Mouse (Mus musculus): ENCODE results near the gene Sertad1. TPM values are rescaled to one million over a fixed set of nuclear protein-coding genes. Genes with fewer than 3 reads are reported as not detected.
"Not testable (repeated sequence)": the region's sequence is repeated elsewhere in the genome, so short reads cannot be mapped to it uniquely, and the experiment has no call there.

The Sertad1 gene
- polyA plus RNA-seq, 1 experiment: 19.3 TPM

- Histone ChIP-seq H3K4me3 (ENCODE audit: insufficient read depth, low read length) (no peak overlapping the region), H3K27ac (ENCODE audit: insufficient read depth, low read length) (no peak overlapping the region), H3K4me1 (ENCODE audit: control insufficient read depth, insufficient read depth, low read length) (no peaks in the 10 kb centered on the region; the same call in 1 of the 2 replicates)
- TF ChIP-seq CTCF (IDR thresholded peaks at IDR 0.05; ENCODE audit: extremely low read depth, insufficient read depth, low read length) (no peak), POLR2A (IDR thresholded peaks at IDR 0.05; ENCODE audit: extremely low read depth, insufficient read depth, low read length) (no peak)
Observed at GRCm38 (mm10) chr7:27491856-27492255, 5.1 kb downstream of the Sertad1 start.

- H3K27ac ChIP-seq (ENCODE audit: insufficient read depth, low read length): no peak overlapping the region
- no peaks in the 10 kb centered on the region; the same call in 1 of the 2 replicates for H3K4me1 ChIP-seq (ENCODE audit: control insufficient read depth, insufficient read depth, low read length)
- no peak for TF ChIP-seq POLR2A (IDR thresholded peaks at IDR 0.05; ENCODE audit: extremely low read depth, insufficient read depth, low read length)
- no peak overlapping the region for H3K4me3 ChIP-seq (ENCODE audit: insufficient read depth, low read length)
Observed at GRCm38 (mm10) chr7:27493022-27493421, 6.3 kb downstream of the Sertad1 start.

GRCm38 (mm10) chr7:27493450-27493849 is 6.7 kb downstream of the Sertad1 start:
- H3K4me3 ChIP-seq (ENCODE audit: insufficient read depth, low read length): no peak overlapping the region
- no peak for TF ChIP-seq POLR2A (IDR thresholded peaks at IDR 0.05; ENCODE audit: extremely low read depth, insufficient read depth, low read length)
- no peak for TF ChIP-seq CTCF (IDR thresholded peaks at IDR 0.05; ENCODE audit: extremely low read depth, insufficient read depth, low read length)
- H3K4me1 ChIP-seq (ENCODE audit: control insufficient read depth, insufficient read depth, low read length): no peaks in the 10 kb centered on the region
- H3K27ac ChIP-seq (ENCODE audit: insufficient read depth, low read length): no peak overlapping the region

DNA sequence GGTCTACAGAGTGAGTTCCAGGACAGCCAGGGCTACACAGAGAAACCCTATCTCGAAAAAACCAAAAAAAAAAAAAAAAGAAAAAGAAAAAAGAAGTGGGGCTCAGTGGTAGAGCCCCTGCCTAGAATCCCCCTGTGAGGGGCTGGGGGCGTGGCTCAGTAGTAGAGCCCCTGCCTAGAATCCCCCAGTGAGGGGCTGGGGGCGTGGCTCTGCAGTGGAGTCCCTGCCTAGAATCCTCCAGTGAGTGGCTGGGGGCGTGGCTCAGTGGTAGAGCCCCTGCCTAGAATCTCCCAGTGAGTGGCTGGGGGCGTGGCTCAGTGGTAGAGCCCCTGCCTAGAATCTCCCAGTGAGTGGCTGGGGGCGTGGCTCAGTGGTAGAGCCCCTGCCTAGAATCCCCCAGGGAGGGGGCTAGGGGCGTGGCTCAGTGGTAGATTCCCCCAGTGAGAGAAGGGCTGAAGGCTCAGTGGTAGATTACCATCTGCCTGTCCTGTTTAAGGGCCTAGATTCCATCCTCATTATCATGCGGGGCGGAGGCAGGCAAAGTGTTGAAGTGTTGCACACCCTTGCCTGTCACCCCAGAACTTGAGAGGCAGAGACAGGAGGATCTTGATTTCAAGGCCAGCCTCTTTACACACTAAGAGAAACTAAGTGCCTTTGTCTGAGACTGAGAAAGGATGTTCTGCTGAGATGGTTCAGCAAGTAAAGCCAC is 8.1 kb downstream of the Sertad1 start:
- not testable (repeated sequence) for H3K27ac ChIP-seq (ENCODE audit: insufficient read depth, low read length); H3K4me3 ChIP-seq (ENCODE audit: insufficient read depth, low read length); H3K4me1 ChIP-seq (ENCODE audit: control insufficient read depth, insufficient read depth, low read length)

GRCm38 (mm10) chr7:27499036-27499435 is 12.3 kb downstream of the Sertad1 start, which contains the start of gene Prx:
TSS of gene Prx (plus strand) at chr7:27499324.
- Histone ChIP-seq H3K4me3 (ENCODE audit: insufficient read depth, low read length) (no peak within 1 kb of the TSS), H3K4me1 (ENCODE audit: control insufficient read depth, insufficient read depth, low read length) (no peaks in the 10 kb centered on the region), H3K27ac (ENCODE audit: insufficient read depth, low read length) (no peak within 1 kb of the TSS)
- TF ChIP-seq POLR2A (IDR thresholded peaks at IDR 0.05; ENCODE audit: extremely low read depth, insufficient read depth, low read length) (no peak), CTCF (IDR thresholded peaks at IDR 0.05; ENCODE audit: extremely low read depth, insufficient read depth, low read length) (no peak)

DNA sequence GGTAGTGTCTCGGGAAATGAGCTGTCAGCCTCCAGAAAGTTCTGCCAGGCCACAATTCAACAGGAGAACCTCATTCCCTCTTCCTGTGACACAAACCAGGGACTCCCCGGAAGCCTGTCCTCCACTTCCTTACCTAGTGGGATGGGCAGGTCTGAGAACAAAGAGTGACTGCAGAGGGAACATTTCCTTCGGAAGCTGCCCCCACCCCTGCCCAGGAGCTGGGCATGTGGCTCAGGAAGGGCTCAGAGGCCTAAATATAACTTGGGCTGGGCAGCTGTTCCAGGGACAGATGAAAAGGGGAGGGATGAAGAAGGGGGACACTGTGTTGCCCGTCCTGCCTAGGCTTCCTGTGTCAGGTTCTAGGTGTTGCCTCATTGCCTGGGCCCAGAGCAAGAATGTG is 14.9 kb downstream of the Sertad1 start:
- no peak overlapping the region for H3K27ac ChIP-seq (ENCODE audit: insufficient read depth, low read length)
- H3K4me1 ChIP-seq (ENCODE audit: control insufficient read depth, insufficient read depth, low read length): no peaks in the 10 kb centered on the region
- no peak overlapping the region for H3K4me3 ChIP-seq (ENCODE audit: insufficient read depth, low read length)
- no peak for TF ChIP-seq CTCF (IDR thresholded peaks at IDR 0.05; ENCODE audit: extremely low read depth, insufficient read depth, low read length)
- no peak for TF ChIP-seq POLR2A (IDR thresholded peaks at IDR 0.05; ENCODE audit: extremely low read depth, insufficient read depth, low read length)

GRCm38 (mm10) chr7:27506765-27507370 is 20.2 kb downstream of the Sertad1 start:
- Histone ChIP-seq H3K27ac (ENCODE audit: insufficient read depth, low read length) (no peak overlapping the region), H3K4me3 (ENCODE audit: insufficient read depth, low read length) (no peak overlapping the region)
- TF ChIP-seq POLR2A (IDR thresholded peaks at IDR 0.05; ENCODE audit: extremely low read depth, insufficient read depth, low read length): no peak
- TF ChIP-seq CTCF (IDR thresholded peaks at IDR 0.05; ENCODE audit: extremely low read depth, insufficient read depth, low read length): no peak

GRCm38 (mm10) chr7:27507711-27508647 is 21.3 kb downstream of the Sertad1 start:
- no peaks in the 10 kb centered on the region for H3K4me1 ChIP-seq (ENCODE audit: control insufficient read depth, insufficient read depth, low read length)
- TF ChIP-seq CTCF (IDR thresholded peaks at IDR 0.05; ENCODE audit: extremely low read depth, insufficient read depth, low read length): no peak
- TF ChIP-seq POLR2A (IDR thresholded peaks at IDR 0.05; ENCODE audit: extremely low read depth, insufficient read depth, low read length): peak; percentile 78
- H3K4me3 ChIP-seq (ENCODE audit: insufficient read depth, low read length): peak overlapping the region; percentile 57
- no peak overlapping the region; the same call in 1 of the 2 replicates for H3K27ac ChIP-seq (ENCODE audit: insufficient read depth, low read length)

More at GRCm38 (mm10) chr7:27506765-27507370, 20.2 kb downstream of the Sertad1 start:
- no peaks in the 10 kb centered on the region for H3K4me1 ChIP-seq (ENCODE audit: control insufficient read depth, insufficient read depth, low read length)

DNA sequence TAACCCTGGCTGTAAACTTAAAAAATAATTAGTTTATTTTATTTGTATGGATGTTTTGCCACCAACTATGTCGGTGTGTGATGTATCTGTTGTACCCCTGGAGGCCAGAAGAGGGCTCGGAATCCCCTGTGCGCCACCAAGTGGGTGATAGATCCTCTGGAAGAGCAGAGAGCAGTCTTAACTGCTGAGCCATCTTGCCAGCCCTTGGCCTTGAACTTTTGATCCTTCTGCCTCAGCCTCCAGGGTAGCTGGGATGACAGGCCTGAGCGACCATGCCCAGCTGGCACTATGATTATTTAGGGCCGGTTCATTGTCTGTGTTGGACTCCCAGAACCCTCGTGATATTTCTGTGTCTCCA is 21.9 kb downstream of the Sertad1 start:
- H3K4me1 ChIP-seq (ENCODE audit: control insufficient read depth, insufficient read depth, low read length): no peaks in the 10 kb centered on the region
- H3K4me3 ChIP-seq (ENCODE audit: insufficient read depth, low read length): peak overlapping the region; percentile 57; the same call in 1 of the 2 replicates
- H3K27ac ChIP-seq (ENCODE audit: insufficient read depth, low read length): no peak overlapping the region
- TF ChIP-seq CTCF (IDR thresholded peaks at IDR 0.05; ENCODE audit: extremely low read depth, insufficient read depth, low read length) (peak; percentile 60), POLR2A (IDR thresholded peaks at IDR 0.05; ENCODE audit: extremely low read depth, insufficient read depth, low read length) (no peak)

All from cortical plate, adult 2 months (tissue).